Mouse (Mus musculus) lung, postnatal 0 days (tissue): ENCODE data around the gene Zbtb9. TPM values are rescaled to one million over a fixed set of nuclear protein-coding genes. Genes with fewer than 3 reads are reported as not detected.

Experiments
- ATAC-seq: fragments of 200-750 bp; cut with Nextera tagmentation; 2 replicates; pipeline ENCODE4 v1.8.0; 2017; ENCODE audit warnings: moderate library complexity
- DNase-seq: peaks from one replicate; pipeline ENCODE4 v3.0.0-alpha.2; 2016; ENCODE audit warnings: low spot score
- H3K27ac ChIP-seq: fragments of 300-500 bp; sonication (generic); 2 replicates; pipeline ENCODE4 v1.5.1; 2014; ENCODE audit warnings: antibody characterized with exemption, mild to moderate bottlenecking, low read length, mixed read lengths
- H3K27me3 ChIP-seq: fragments of 300-500 bp; sonication (generic); replicated peaks from 2 replicates; pipeline ENCODE4 v1.6.1; 2014; ENCODE audit warnings: low read length, mixed read lengths; ENCODE audit not compliant: insufficient read depth
- H3K36me3 ChIP-seq: fragments of 300-500 bp; sonication (generic); 2 replicates; pipeline ENCODE4 v1.6.1; 2014; ENCODE audit warnings: low read length, mixed read lengths; ENCODE audit not compliant: insufficient read depth
- H3K4me1 ChIP-seq: fragments of 300-500 bp; sonication (generic); 2 replicates; pipeline ENCODE4 v1.6.1; 2014; ENCODE audit warnings: antibody characterized with exemption, low read depth, low read length, mixed read lengths; ENCODE audit not compliant: insufficient read depth
- H3K4me2 ChIP-seq: fragments of 300-500 bp; sonication (generic); replicated peaks from 2 replicates; pipeline ENCODE4 v1.6.1; 2014; ENCODE audit warnings: low read depth, mild to moderate bottlenecking, low read length, moderate library complexity, mixed read lengths
- H3K4me3 ChIP-seq: fragments of 300-500 bp; sonication (generic); 2 replicates; pipeline ENCODE4 v1.5.1; 2014; ENCODE audit warnings: low read depth, low read length
- H3K9ac ChIP-seq: fragments of 300-500 bp; sonication (generic); replicated peaks from 2 replicates; pipeline ENCODE4 v1.6.1; 2014; ENCODE audit warnings: low read depth, mild to moderate bottlenecking
- H3K9me3 ChIP-seq: fragments of 300-500 bp; sonication (generic); 2 replicates; pipeline ENCODE4 v1.6.1; 2016; ENCODE audit warnings: low read length, mixed read lengths
- CTCF ChIP-seq: IDR thresholded peaks from 2 replicates; pipeline ENCODE4 v1.5.1; 2016; ENCODE audit warnings: antibody characterized with exemption, mild to moderate bottlenecking
- EP300 ChIP-seq: IDR thresholded peaks from 2 replicates; pipeline ENCODE4 v1.6.1; 2016; ENCODE audit warnings: antibody characterized with exemption, mild to moderate bottlenecking, control low read depth
- WGBS: fragments of 180-500 bp; shearing (Covaris S2); extraction: QIAGEN DNeasy Blood & Tissue Kit; methylation state at CpG from one replicate; pipeline ENCODE4 v1.1.7; 2014; 5-methylcytosine and 5-hydroxymethylcytosine counted together
- polyA plus RNA-seq: library from polyadenylated mRNA; unstranded; fragments of >200 nt; fragmentation: Nextera tagmentation; extraction: Ambion mirVana; gene quantifications from 2 replicates; pipeline ENCODE4 v1.2.1, GENCODE M21; 2015

Gene Zbtb9
- polyA plus RNA-seq, 1 experiment from 2014 or later, result 9.3 TPM

- Histone ChIP-seq H3K9ac (no peak overlapping the region), H3K27ac (no peak overlapping the region), H3K36me3 (no peaks in the 10 kb centered on the region), H3K4me3 (no peak overlapping the region), H3K4me2 (no peak overlapping the region), H3K4me1 (no peaks in the 10 kb centered on the region), H3K9me3 (no peaks in the 10 kb centered on the region), H3K27me3 (no peaks in the 10 kb centered on the region)
- ATAC-seq, result peak; percentile 59
- WGBS, result 54% methylated on average over 14 of the region's 14 CpGs
- DNase-seq, result peak; percentile 58
- TF ChIP-seq CTCF, result peak; percentile 42
- no peak for TF ChIP-seq EP300
Observed at GRCm38 (mm10) chr17:27011998-27012672, 39.2 kb downstream of the Zbtb9 start.

DNA sequence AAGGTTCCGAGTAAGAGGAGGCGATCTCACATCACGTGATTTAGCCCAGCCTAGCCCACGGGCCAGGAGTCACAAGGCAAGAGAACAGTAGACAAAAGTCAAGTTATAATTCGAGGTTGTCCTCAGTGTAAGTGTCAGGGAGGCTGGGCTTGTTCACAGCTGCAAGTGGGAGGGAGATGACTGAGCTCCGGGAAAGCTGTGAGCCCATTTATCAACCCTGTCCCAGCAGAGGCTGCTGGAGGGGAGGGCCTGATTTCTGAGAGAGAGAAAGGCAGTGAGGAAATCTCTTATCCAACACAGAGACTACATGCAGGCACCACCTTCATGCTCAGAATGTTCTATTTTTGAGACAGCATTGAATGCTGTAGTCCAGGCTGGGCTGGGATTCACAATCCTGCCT, 39.9 kb downstream of the Zbtb9 start:
- ATAC-seq (no peak), DNase-seq (peak; percentile 25)
- H3K4me2 ChIP-seq, result no peak overlapping the region
- no peak overlapping the region for H3K9ac ChIP-seq
- H3K4me3 ChIP-seq, result no peak overlapping the region
- H3K27ac ChIP-seq, result no peak overlapping the region
- TF ChIP-seq EP300 (no peak), CTCF (no peak)
- 34% methylated on average over 6 of the region's 6 CpGs for WGBS
- H3K4me1 ChIP-seq, result 0 out of 2 replicates have a peak, but pooled peaks cover 5% of the 10 kb centered on the region
- H3K9me3 ChIP-seq, result no peaks in the 10 kb centered on the region
- H3K27me3 ChIP-seq, result no peaks in the 10 kb centered on the region
- H3K36me3 ChIP-seq, result no peaks in the 10 kb centered on the region

GRCm38 (mm10) chr17:27017564-27018499, 44.9 kb downstream of the Zbtb9 start:
- Histone ChIP-seq H3K9me3 (no peaks in the 10 kb centered on the region), H3K4me3 (peak overlapping the region; percentile 56), H3K27ac (peak overlapping the region; percentile 39), H3K36me3 (0 out of 2 replicates have a peak, but pooled peaks cover 9% of the 10 kb centered on the region), H3K9ac (peak overlapping the region; percentile 55), H3K4me1 (peaks cover 5% of the 10 kb centered on the region; the same call in 1 of the 2 replicates), H3K4me2 (peak overlapping the region; percentile 79), H3K27me3 (no peaks in the 10 kb centered on the region)
- 7% methylated on average over 34 of the region's 34 CpGs for WGBS
- peak; percentile 81 for ATAC-seq
- TF ChIP-seq CTCF (no peak), EP300 (no peak)
- DNase-seq, result peak; percentile 88

DNA sequence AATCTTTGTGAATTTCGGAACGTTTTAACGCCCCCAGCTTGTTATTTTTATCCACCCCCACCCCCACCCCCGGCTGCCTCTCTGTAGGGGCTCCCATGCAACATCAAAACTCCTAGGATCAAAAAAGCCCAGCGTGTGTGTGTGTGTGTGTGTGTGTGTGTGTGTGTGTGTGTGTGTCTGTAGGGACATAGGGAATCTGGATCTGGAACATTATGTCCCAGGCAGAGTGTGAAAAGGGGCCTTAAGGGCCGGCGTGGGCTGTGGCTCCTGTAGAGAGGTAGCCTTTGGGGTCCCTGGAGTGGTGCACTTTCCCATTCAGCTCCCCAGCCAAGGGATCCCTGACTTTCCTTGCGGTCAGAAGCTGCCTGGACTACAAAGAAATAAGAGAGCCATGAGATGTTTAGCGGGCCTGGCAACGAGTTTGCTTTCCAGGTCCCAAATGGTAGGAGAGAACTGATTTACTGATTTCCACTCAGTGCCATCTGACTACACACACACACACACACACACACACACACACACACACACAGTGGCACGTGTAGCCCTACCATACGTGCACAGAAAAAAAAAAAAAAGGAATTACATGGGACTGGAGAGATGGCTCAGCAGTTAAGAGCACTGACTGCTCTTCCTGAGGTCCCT, 45.7 kb downstream of the Zbtb9 start:
- peak overlapping the region; percentile 55 for H3K9ac ChIP-seq
- no peaks in the 10 kb centered on the region for H3K9me3 ChIP-seq
- peaks cover 5% of the 10 kb centered on the region; the same call in 1 of the 2 replicates for H3K4me1 ChIP-seq
- H3K27ac ChIP-seq, result peak overlapping the region; percentile 39
- DNase-seq (peak; percentile 41), ATAC-seq (peak; percentile 36)
- peak overlapping the region; percentile 56; the same call in 1 of the 2 replicates for H3K4me3 ChIP-seq
- TF ChIP-seq CTCF (no peak), EP300 (no peak)
- peak overlapping the region; percentile 79 for H3K4me2 ChIP-seq
- WGBS, result 25% methylated on average over 12 of the region's 12 CpGs
- 0 out of 2 replicates have a peak, but pooled peaks cover 12% of the 10 kb centered on the region for H3K36me3 ChIP-seq
- H3K27me3 ChIP-seq, result no peaks in the 10 kb centered on the region

- Histone ChIP-seq H3K4me3 (no peak overlapping the region), H3K36me3 (0 out of 2 replicates have a peak, but pooled peaks cover 12% of the 10 kb centered on the region), H3K4me1 (peaks cover 5% of the 10 kb centered on the region; the same call in 1 of the 2 replicates), H3K4me2 (no peak overlapping the region), H3K27ac (no peak overlapping the region), H3K27me3 (no peaks in the 10 kb centered on the region), H3K9me3 (no peaks in the 10 kb centered on the region), H3K9ac (no peak overlapping the region)
- ATAC-seq, result no peak
- WGBS, result 91% methylated on average over 14 of the region's 14 CpGs
- no peak for TF ChIP-seq CTCF
- no peak for TF ChIP-seq EP300
- no peak for DNase-seq
Observed at GRCm38 (mm10) chr17:27021076-27021475, 48.1 kb downstream of the Zbtb9 start.

GRCm38 (mm10) chr17:27021736-27022135, 48.8 kb downstream of the Zbtb9 start:
- Histone ChIP-seq H3K4me1 (peaks cover 5% of the 10 kb centered on the region; the same call in 1 of the 2 replicates), H3K9me3 (no peaks in the 10 kb centered on the region), H3K36me3 (0 out of 2 replicates have a peak, but pooled peaks cover 12% of the 10 kb centered on the region), H3K4me2 (no peak overlapping the region), H3K27me3 (no peaks in the 10 kb centered on the region), H3K4me3 (no peak overlapping the region), H3K27ac (no peak overlapping the region), H3K9ac (no peak overlapping the region)
- no peak for ATAC-seq
- 84% methylated on average over 9 of the region's 9 CpGs for WGBS
- TF ChIP-seq EP300, result no peak
- no peak for DNase-seq
